Mouse (Mus musculus) limb, embryonic 12.5 days (tissue): Measurements from ENCODE around the gene Tbc1d2b. TPM values are rescaled to one million over a fixed set of nuclear protein-coding genes. Genes with fewer than 3 reads are reported as not detected.

Experiments
- ATAC-seq: fragments of 200-750 bp; cut with Nextera tagmentation; 2 replicates; pipeline ENCODE4 v1.8.0; 2017; ENCODE audit warnings: low read depth, moderate TSS enrichment; ENCODE audit not compliant: insufficient number of reproducible peaks, insufficient read depth, low FRiP score, low TSS enrichment
- H3K27ac ChIP-seq: fragments of 300-500 bp; sonication (generic); 2 replicates; pipeline ENCODE4 v1.5.1; 2016; ENCODE audit warnings: mild to moderate bottlenecking, moderate library complexity
- H3K27me3 ChIP-seq: fragments of 300-500 bp; sonication (generic); 2 replicates; pipeline ENCODE4 v1.6.1; 2016; ENCODE audit warnings: mild to moderate bottlenecking, moderate library complexity
- H3K36me3 ChIP-seq: fragments of 300-500 bp; sonication (generic); 2 replicates; pipeline ENCODE4 v1.6.1; 2016; ENCODE audit warnings: mild to moderate bottlenecking, moderate library complexity
- H3K4me1 ChIP-seq: fragments of 300-500 bp; sonication (generic); replicated peaks from 2 replicates; pipeline ENCODE4 v1.6.1; 2016
- H3K4me2 ChIP-seq: fragments of 300-500 bp; sonication (generic); 2 replicates; pipeline ENCODE4 v1.6.1; 2016; ENCODE audit warnings: mild to moderate bottlenecking, moderate library complexity
- H3K4me3 ChIP-seq: fragments of 300-500 bp; sonication (generic); replicated peaks from 2 replicates; pipeline ENCODE4 v1.5.1; 2016; ENCODE audit warnings: mild to moderate bottlenecking
- H3K9ac ChIP-seq: fragments of 300-500 bp; sonication (generic); replicated peaks from 2 replicates; pipeline ENCODE4 v1.6.1; 2016; ENCODE audit warnings: mild to moderate bottlenecking, moderate library complexity
- H3K9me3 ChIP-seq: fragments of 300-500 bp; sonication (generic); 2 replicates; pipeline ENCODE4 v1.6.1; 2016; ENCODE audit warnings: mild to moderate bottlenecking, moderate library complexity
- WGBS: fragments of 180-500 bp; shearing (Covaris S2); methylation state at CpG from one replicate; pipeline ENCODE4 v1.1.7; 2016; 5-methylcytosine and 5-hydroxymethylcytosine counted together
- polyA plus RNA-seq: library from polyadenylated mRNA; unstranded; fragments of >200 nt; fragmentation: Nextera tagmentation; extraction: Ambion mirVana; gene quantifications from 2 replicates; pipeline ENCODE4 v1.2.1, GENCODE M21; 2016

The Tbc1d2b gene
- polyA plus RNA-seq, result 12.8 and 13.5 TPM in 2 replicates

- WGBS, result 1% methylated on average over 65 of the region's 74 CpGs
- no peaks in the 10 kb centered on the region for H3K36me3 ChIP-seq
- ATAC-seq, result peak; percentile 88
Observed at GRCm38 (mm10) chr9:90270193-90270943, at the start of gene Tbc1d2b. Gene Tbc1d2b, minus strand, starts transcription at chr9:90270804.

GRCm38 (mm10) chr9:90316300-90316699, 45.7 kb upstream of the Tbc1d2b start:
- ATAC-seq, result no peak
- no peak overlapping the region for H3K27ac ChIP-seq
- no peaks in the 10 kb centered on the region for H3K9me3 ChIP-seq
- no peak overlapping the region for H3K4me2 ChIP-seq
- no peaks in the 10 kb centered on the region for H3K36me3 ChIP-seq
- no peaks in the 10 kb centered on the region for H3K4me1 ChIP-seq
- no peak overlapping the region for H3K4me3 ChIP-seq
- 77% methylated on average over 5 of the region's 5 CpGs for WGBS
- no peak overlapping the region for H3K9ac ChIP-seq
- H3K27me3 ChIP-seq, result no peaks in the 10 kb centered on the region

More at GRCm38 (mm10) chr9:90270193-90270943, at the start of gene Tbc1d2b:
- Histone ChIP-seq H3K9me3 (no peaks in the 10 kb centered on the region), H3K4me1 (peaks cover 15% of the 10 kb centered on the region), H3K4me3 (peak within 1 kb of the TSS; percentile 75), H3K9ac (peak within 1 kb of the TSS; percentile 77), H3K27me3 (0 out of 2 replicates have a peak, but pooled peaks cover 3% of the 10 kb centered on the region), H3K27ac (0 out of 2 replicates have a peak within 1 kb of the TSS, but pooled peaks have one; percentile 29), H3K4me2 (peak within 1 kb of the TSS; percentile 85)

GRCm38 (mm10) chr9:90315662-90316061, 45.1 kb upstream of the Tbc1d2b start:
- Histone ChIP-seq H3K4me3 (no peak overlapping the region), H3K27ac (no peak overlapping the region), H3K4me2 (no peak overlapping the region), H3K36me3 (no peaks in the 10 kb centered on the region), H3K4me1 (no peaks in the 10 kb centered on the region), H3K27me3 (no peaks in the 10 kb centered on the region), H3K9me3 (no peaks in the 10 kb centered on the region), H3K9ac (no peak overlapping the region)
- WGBS, result 84% methylated on average over 11 of the region's 11 CpGs
- ATAC-seq, result no peak

DNA sequence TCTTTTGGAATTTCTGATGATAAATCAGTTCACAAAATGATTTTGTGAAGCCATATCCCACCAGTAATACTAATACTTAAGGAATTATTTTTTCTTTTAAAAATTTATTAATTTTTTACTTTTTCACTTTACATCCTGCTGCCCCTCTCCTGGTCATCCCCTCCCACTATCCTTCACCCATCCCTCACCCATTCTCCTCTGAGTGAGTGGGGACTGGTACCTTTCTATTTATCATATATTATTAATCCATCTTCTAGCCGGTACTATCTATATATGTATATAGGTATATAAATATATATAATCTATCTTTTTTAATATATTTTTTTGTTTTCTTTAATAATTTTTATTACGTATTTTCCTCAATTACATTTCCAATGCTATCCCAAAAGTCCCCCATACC, 33.6 kb upstream of the Tbc1d2b start:
- no peaks in the 10 kb centered on the region for H3K27me3 ChIP-seq
- ATAC-seq, result no peak
- WGBS, result 88% methylated on average over 2 of the region's 2 CpGs
- H3K9ac ChIP-seq, result no peak overlapping the region
- no peak overlapping the region for H3K4me2 ChIP-seq
- no peak overlapping the region for H3K27ac ChIP-seq
- H3K9me3 ChIP-seq, result no peaks in the 10 kb centered on the region
- H3K4me3 ChIP-seq, result no peak overlapping the region
- H3K36me3 ChIP-seq, result no peaks in the 10 kb centered on the region
- no peaks in the 10 kb centered on the region for H3K4me1 ChIP-seq

DNA sequence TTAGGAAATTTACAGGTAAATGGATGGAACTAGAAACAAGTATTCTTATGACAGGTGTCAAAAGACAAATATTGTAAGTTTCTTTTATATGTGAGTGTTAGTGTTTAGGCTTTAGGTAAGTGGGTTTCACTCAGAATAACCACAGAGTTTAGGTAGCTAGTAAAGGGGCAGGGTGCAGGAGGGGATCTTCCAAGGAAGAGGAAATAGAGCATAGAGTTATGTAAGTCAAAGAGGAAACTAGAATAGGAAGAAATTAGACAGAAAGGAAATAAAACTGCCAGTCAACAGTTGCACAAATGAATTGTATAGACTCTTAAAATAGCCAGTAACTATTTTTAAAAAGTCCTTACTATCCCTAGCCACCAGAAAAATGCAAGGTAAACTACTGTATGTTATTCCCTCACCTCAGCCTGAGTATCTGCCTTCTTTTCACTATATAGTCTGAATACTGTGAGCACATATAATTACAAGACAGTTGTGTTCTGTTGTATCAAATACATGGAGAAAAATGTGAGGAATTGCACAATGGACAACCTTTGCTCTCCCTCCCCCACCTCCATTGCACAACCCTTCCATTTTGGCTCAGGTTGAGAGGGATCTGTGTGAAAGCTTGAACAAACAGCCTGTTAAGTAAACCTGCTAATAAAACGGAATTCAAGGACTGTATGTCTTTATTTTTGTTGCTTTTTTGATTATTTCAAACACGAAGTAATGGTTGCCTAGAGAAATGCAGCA, 32.7 kb upstream of the Tbc1d2b start:
- H3K4me2 ChIP-seq, result no peak overlapping the region
- H3K9me3 ChIP-seq, result no peaks in the 10 kb centered on the region
- WGBS, result 54% methylated on average over 2 of the region's 2 CpGs
- H3K36me3 ChIP-seq, result no peaks in the 10 kb centered on the region
- ATAC-seq, result no peak
- no peak overlapping the region for H3K27ac ChIP-seq
- no peak overlapping the region for H3K4me3 ChIP-seq
- H3K4me1 ChIP-seq, result no peaks in the 10 kb centered on the region
- H3K27me3 ChIP-seq, result no peaks in the 10 kb centered on the region
- H3K9ac ChIP-seq, result no peak overlapping the region

GRCm38 (mm10) chr9:90302670-90303069, 32.1 kb upstream of the Tbc1d2b start:
- ATAC-seq, result no peak
- Histone ChIP-seq H3K4me2 (no peak overlapping the region), H3K27ac (no peak overlapping the region)

DNA sequence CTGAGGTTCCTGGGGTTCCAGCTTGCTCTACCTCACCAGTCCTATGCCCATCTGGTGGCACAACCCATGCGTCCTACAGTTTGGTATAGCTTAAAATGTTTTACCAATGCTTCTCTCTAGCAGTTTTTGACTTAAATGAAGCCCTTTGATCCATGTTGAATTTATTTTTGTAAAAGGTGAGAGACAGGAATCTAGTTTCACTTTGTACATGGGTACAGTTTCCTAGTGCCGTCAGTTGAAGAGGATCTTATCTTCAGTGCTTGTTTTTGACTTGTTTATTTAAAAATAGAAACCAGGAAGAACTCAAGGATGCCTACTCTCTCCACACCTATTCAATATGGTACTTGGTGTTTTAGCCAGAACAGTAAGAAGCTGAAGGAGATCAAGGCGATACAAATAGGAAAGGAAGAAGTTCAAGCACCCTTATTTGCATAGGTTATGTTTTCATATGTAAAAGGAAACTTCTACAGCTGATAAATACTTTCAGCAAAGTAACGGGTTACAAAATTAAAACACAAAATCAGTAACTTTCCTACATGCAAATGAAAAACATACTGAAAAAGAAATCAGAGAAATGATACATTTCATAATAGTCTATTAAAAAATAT, 30.6 kb upstream of the Tbc1d2b start:
- no peaks in the 10 kb centered on the region for H3K27me3 ChIP-seq
- no peaks in the 10 kb centered on the region for H3K9me3 ChIP-seq
- no peak overlapping the region for H3K4me3 ChIP-seq
- H3K27ac ChIP-seq, result no peak overlapping the region
- H3K36me3 ChIP-seq, result no peaks in the 10 kb centered on the region
- H3K4me2 ChIP-seq, result no peak overlapping the region
- H3K9ac ChIP-seq, result no peak overlapping the region
- H3K4me1 ChIP-seq, result no peaks in the 10 kb centered on the region
- no peak for ATAC-seq
- WGBS, result 83% methylated on average over 4 of the region's 4 CpGs

More at GRCm38 (mm10) chr9:90302670-90303069, 32.1 kb upstream of the Tbc1d2b start:
- Histone ChIP-seq H3K4me1 (no peaks in the 10 kb centered on the region), H3K4me3 (no peak overlapping the region), H3K27me3 (no peaks in the 10 kb centered on the region), H3K9ac (no peak overlapping the region), H3K36me3 (no peaks in the 10 kb centered on the region), H3K9me3 (no peaks in the 10 kb centered on the region)
- 78% methylated on average over 4 of the region's 4 CpGs for WGBS

DNA sequence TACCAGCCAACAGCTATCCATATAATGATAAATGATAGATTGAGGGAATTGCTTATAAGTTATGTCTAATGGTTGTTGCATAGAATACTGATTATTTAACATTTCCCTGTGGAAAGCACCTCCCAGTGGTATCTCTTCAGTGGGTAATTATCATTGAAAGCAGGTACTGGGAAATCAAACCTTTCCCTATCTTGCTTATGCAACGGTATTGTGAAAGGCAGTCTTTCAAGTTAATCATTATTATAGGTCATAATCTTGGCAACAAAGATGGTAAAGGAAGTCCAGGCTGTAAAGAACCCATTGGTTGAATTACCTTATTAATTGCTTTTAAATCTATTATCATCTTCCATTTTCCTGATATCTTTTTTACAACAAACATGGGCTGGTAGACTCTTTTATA, 27.0 kb upstream of the Tbc1d2b start:
- Histone ChIP-seq H3K9me3 (no peaks in the 10 kb centered on the region), H3K9ac (no peak overlapping the region), H3K4me1 (no peaks in the 10 kb centered on the region), H3K27me3 (no peaks in the 10 kb centered on the region), H3K27ac (no peak overlapping the region), H3K4me2 (no peak overlapping the region), H3K36me3 (no peaks in the 10 kb centered on the region), H3K4me3 (no peak overlapping the region)
- 90% methylated on average over 1 of the region's 1 CpGs for WGBS
- no peak for ATAC-seq

DNA sequence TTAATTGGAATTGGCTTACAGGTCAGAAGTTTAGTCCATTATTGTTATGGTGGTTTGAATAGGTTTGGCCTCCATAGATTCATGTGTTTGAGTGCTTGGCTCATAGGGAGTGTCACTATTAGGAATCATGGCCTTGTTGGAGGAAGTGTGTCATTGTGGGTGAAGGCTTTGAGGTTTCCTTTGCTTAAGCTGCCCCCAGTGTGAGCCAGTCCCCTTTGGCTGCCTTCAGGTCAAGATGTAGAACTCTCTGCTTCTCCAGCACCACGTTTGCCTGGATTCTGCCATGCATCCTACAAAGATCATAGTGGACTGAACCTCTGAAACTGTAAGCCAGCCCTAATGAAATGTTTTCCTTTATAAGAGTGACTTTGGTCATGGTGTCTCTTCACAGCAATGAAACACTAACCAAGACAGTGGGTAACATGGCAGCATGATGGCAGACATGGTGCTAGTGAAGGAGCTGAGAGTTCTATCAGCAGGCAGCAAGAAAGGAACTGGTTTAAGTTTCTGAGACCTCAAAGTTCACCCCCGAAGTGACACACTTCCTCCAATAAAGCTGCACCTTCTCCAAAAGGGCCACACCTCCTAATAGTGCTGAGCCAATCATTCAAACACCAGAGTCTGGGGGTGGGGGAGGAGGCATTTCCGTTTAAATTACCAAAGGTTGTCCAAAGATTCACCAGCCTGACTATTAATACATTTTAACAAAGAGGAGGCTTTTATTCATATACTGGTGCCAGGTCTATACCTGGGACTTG, 23.2 kb upstream of the Tbc1d2b start:
- ATAC-seq, result no peak
- Histone ChIP-seq H3K4me3 (no peak overlapping the region), H3K9me3 (no peaks in the 10 kb centered on the region), H3K36me3 (no peaks in the 10 kb centered on the region), H3K9ac (no peak overlapping the region), H3K4me1 (no peaks in the 10 kb centered on the region), H3K27ac (no peak overlapping the region), H3K27me3 (no peaks in the 10 kb centered on the region), H3K4me2 (no peak overlapping the region)
- 57% methylated on average over 3 of the region's 3 CpGs for WGBS

DNA sequence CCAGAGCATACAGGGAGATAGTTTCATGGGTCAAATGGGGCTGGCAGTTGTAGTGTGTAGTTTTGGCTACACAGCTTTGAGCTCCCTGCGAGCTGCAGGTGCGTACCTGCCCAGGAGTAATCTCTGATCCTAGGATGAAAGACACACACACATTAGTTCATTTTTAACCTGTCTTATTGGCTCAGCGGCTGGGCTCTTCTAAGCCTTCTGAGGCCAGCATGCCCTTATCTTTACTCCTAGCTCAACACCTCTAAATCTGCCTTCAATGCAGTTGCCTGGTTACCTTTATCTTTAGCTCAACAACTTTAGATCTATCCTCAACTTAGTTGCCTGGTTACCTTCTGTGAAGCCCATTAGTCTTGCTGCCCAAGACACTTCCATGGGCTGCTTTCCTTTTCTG, 7.8 kb upstream of the Tbc1d2b start:
- H3K36me3 ChIP-seq, result no peaks in the 10 kb centered on the region
- no peak overlapping the region for H3K27ac ChIP-seq
- H3K4me3 ChIP-seq, result no peak overlapping the region
- ATAC-seq, result no peak
- H3K9me3 ChIP-seq, result no peaks in the 10 kb centered on the region
- H3K4me1 ChIP-seq, result no peaks in the 10 kb centered on the region
- H3K27me3 ChIP-seq, result no peaks in the 10 kb centered on the region
- no peak overlapping the region for H3K4me2 ChIP-seq
- no peak overlapping the region for H3K9ac ChIP-seq
- WGBS, result 89% methylated on average over 3 of the region's 3 CpGs

- H3K27me3 ChIP-seq, result no peaks in the 10 kb centered on the region
- H3K9ac ChIP-seq, result no peak overlapping the region
- ATAC-seq, result no peak
- H3K36me3 ChIP-seq, result no peaks in the 10 kb centered on the region
- H3K27ac ChIP-seq, result no peak overlapping the region
- no peak overlapping the region for H3K4me3 ChIP-seq
- no peaks in the 10 kb centered on the region for H3K4me1 ChIP-seq
- 77% methylated on average over 2 of the region's 2 CpGs for WGBS
- no peaks in the 10 kb centered on the region for H3K9me3 ChIP-seq
- no peak overlapping the region for H3K4me2 ChIP-seq
Observed at GRCm38 (mm10) chr9:90277884-90278283, 7.3 kb upstream of the Tbc1d2b start.
